Mouse (Mus musculus) retina, embryonic 14.5 days (tissue): ENCODE results near the gene Magi1.

Experiments
- DNase-seq: peaks from one replicate; pipeline ENCODE4 v3.0.0-alpha.2; 2015; ENCODE audit warnings: low spot score

Magi1 gene

DNA sequence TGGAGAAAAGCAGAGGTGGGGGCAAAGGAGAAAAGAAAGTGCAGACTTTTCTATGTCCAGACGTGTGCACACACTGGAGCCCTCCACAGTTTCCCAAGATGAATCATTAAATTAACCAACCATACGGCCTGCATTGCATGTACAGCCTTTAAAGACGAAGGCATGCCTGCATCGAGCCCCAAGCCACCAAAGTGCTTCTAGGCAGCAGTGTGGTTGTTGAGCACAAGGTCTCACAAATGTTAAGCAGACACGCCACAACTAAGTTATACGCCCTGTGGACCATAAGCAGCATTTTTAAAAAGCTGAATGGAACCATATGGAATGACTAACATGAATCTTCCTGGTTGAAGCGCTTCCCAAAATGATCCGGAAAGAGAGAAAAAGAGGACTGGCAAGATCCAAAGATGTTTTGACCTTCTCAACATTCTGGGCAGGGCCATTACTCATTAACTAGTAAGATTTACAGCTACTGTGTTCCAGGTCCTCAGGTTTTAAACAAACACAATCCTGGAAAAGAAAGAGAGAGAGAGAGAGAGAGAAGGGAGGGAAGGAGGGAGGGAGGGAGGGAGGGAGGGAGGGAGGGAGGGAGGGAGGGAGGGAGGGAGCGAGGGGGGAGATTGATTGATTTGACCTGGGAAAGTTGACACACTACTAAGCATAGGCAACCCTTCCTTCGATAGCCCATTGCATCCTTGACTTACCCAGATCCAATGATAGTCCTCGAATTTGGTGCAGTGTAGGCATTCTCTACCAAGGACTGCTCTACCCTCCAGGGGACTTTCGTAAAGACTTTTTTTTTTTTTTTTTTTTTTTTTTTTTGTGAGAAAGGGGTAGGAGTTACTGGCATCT lies 26.5 kb downstream of the Magi1 start:
- DNase-seq, result no peak

DNA sequence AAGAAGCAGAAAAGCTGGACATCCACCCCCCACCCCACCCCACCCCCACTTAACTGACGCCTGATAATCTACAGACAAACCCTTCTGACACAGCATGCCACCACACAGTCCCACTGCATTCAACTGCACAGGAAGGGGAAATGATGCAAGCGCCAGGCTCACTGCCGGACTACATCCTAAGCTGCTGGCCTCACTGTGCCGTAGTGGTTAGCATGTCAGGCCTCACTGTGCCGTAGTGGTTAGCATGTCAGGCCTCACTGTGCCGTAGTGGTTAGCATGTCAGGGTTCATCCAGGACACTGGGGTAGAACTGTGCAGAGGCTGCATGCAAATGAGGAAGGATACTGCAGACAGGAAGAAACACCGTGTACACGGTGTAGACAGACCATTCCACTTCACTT lies 29.8 kb downstream of the Magi1 start:
- no peak for DNase-seq

DNA sequence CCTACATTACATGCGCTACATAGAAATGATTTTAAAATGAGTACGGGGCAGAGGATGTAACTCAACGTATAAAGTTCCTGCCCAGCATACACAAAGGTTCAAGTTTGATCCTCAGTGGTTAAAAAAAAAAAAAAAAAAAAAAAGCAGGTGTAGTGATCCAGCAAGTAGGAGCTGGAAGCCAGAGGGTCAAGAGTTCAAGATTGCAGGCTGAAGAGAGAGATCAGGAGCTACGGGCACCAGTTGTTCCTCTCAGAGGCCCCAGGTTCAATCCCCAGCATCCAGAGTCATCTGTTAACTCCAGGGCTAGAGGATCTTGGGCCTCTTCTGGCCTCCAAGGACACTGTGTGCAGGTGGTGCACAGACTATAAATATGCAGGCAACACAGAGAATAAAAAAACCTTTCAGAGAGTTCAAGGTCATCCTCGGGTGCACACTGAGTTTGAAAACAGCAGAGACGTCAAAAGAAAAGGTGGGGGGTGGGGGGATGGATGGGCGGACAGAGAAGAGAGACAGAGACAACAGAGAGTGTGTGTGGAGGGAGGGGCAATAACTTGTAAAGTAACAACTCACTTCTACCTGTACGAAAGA lies 32.3 kb downstream of the Magi1 start:
- no peak for DNase-seq

DNA sequence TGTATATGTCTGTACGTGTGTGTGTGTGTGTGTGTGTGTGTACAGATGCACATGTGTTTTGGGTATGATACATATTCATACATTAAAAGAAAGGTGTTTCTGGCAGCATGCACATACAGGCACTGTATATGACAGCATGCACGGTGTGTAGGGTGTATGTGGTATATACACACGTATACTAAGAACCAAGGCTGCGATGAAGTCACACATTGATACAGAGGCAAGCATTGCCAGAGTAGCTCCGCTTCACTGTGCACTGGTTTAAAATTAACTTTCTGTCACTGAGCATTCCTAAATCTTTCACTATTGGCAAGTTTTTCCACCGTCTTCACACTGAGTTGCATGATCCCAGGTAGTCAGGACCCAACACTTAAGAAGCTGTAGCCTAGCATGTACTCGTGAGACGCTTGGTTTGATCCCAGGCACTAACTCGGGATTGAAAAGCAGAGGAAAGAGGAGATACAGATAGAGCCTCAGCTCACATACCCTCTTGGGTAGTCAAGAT lies 34.4 kb downstream of the Magi1 start:
- DNase-seq, result no peak

DNA sequence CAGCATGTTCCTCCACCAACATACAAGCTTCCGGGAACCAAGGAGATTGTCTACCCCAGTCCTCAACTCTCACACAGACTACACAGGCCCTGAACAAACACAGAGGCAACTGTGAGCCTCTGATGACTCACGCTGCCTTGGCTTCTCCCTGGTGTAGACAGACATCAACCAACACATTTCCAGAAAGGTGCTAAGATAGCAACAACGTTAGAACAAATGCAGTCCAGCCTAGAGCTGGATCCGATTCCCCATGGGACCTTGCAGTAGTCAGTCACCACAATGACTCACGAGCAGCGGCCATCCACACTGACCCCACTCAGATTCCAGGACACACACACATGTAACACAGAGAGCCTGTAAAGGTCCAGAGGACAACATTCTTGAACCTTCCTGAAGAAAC lies 42.5 kb downstream of the Magi1 start:
- no peak for DNase-seq

DNA sequence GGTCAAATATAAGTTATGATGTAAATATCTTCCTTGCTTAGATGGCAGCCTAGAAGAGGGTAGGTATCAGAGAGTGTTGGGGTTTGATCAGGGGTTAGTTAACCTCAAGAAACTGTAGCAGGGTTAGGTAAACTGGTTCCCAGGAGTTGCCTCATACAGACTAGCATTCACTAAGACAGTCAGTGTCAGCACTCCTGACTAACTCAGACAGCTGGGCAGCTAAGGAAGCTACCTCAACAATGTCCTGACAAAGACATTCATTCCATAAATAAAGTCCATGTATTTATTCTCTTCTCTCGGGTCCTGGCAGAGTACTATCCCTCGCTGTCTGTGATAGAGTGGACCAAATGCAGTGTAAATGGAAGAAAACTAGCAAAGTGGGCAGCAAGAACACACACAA lies 45.1 kb downstream of the Magi1 start:
- DNase-seq, result no peak

DNA sequence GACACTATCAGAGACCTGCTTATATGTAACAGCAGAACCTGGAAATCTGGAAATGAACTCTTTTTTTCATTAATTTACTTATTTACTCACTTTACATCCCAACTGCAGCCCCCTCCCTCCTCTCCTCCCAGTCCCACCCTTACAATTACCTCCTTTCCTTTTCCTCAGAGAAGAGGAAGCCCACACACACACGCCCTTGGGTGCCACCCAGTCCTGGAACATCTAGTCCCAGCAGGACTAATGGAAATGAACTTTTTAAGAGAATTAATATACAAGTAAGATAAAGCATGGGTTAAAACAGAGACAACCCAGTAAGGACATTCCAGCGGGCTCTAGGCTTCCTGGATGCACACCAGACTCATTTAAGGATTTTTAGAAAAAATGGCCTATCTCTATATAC lies 46.8 kb downstream of the Magi1 start:
- no peak for DNase-seq

DNA sequence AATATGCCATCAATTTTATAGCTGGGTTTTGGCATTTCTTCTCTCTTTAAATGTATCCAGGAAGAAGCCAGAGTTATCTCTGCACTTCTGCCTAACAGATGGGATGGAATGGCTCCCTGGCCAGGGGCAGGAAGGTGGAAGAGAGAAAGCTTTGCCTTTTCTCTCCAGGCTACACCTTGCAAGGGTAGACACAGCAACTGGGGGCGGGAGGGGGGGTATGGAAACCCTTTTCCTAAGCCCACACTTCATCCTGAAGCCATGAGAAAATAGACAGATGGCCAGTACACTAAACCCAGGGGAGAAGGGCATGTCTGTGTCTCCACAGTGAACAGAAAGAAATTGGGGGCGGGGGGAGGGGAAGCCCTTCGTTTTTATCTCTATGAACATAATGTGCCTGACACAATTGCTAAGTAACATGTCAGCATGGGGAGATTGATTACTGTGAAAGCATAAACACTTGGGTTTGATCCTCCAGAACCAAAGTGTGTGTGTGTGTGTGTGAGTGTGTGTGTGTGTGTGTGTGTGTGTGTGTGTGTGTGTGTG lies 51.4 kb downstream of the Magi1 start:
- DNase-seq, result peak; percentile 46

DNA sequence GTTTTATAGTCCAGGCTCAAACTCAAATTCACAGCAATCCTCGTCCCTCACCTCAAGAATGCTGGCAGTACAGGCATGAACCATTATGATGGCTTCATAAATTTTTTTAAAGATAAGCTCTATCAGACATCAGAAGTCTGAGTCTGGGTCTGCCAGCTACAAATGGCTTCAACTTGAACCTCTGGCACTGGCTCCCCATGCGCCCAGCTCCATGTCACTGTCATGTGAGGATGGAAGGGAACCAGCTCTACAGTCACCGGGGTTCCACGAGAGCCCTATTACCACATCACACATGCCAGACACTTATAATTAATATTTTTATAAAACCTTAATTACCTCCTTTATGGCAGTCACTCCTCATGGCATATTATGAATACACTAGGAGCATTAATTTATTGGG lies 51.9 kb downstream of the Magi1 start:
- peak; percentile 23 for DNase-seq

DNA sequence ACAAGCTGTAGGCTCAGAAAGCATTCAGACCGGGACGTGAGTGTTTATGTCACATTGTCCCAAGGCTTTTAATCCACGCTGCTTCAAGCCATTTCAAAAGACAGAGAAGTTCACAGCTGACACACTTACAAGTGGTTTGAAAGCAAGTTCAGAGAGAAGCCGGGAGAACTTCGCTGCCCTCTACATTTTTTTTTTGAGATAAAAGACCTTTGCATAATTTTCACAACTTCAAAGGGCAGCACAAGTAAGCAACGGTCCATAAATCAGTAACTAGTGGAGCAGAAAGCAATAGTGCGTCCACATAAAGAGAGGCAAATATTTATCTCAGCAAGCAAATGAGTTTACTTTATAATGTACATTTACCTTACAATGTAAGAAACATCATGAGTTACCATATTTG lies 52.4 kb downstream of the Magi1 start:
- DNase-seq, result no peak

DNA sequence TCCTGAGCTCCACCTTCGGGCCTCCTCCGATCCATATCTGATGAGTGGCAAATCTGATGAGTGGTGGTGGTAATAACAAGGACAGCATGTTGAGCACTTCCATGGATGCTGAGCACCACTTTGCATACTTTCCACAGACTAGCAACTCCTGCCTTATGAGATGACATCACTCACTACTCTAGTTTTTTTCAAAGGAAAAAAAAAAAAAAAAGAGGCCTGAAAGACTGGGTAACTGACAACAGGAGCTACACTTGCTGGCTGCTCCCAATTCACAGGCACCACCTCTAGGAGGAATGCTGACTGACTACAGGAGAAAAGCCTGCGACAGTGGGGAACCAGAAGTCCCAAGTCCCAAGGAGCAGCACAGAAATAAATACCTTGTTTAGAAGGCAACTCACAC lies 52.8 kb downstream of the Magi1 start:
- peak; percentile 10 for DNase-seq

DNA sequence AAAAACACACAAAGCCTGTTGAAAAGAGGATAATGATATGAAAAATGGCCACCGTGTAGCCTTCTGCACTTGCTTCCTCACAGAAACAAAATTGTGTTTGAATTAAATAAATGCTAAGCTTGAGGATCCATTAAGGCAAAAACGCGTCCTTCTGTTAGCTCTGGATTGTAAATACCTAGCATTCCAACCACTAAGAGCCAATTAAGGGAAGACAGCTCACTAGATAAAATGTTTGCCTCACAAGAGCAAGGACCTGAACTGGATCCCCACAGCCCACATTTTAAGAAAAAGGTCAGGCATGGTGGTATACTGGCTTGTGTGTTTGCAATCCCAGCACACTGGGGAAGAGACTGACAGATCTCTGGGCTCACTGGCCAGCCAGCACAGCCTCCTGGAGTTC lies 53.6 kb downstream of the Magi1 start:
- DNase-seq, result no peak

DNA sequence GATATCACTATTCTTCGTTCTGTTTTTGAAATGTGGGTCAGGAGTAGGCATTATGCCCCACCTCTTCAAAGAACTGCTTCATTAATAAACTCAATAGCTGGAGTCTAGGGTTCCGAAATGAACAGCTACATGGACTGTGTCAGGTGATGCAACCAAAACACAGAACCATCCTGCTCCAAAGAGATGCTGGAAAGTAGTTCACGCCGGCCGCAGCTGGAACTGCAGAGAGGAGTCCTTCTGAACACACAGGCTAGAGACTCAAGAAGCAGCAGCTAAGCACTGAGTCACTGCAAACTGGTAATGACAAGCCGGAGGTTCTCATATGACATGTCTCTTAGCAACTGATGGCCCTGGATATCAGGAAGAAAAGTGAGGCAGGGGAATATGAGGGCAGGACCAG lies 57.5 kb downstream of the Magi1 start:
- no peak for DNase-seq

DNA sequence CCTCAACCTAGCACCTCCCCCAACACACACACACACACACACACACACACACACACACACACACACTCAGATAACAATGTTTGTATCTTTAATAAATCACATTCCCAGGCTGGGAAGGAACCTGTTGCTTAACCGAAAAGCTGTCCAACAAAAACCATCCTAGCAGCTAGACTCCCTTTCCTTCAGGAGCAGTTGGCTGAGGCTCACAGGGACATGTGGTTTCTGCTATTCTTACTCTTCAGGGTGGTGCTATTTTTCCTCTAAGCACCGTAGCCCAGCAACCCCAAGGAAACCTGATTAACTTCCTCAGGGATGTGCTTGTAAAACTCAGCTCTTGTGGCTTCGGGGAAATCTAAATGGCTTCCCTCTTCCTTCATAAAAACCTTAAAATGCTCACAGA lies 57.9 kb downstream of the Magi1 start:
- DNase-seq, result no peak

DNA sequence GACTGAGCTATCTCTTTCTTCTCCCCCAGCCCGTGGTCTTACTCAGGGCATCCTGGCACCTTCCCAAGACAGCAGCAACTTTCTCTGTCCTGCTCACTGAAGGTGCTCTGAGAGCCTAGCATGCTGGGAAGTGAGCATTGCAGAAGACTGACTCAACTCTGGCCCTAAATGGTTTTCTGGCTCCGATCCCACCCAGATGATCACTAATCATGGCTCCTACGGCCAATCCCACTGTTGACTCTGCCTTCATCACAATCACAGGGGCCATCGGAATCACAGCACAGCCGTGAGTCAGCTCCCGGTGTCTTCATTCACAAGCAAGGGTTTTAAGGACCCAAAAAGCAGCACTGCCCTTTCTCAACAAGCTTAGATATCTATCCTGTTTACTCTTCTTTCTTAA lies 58.6 kb downstream of the Magi1 start:
- DNase-seq, result no peak

DNA sequence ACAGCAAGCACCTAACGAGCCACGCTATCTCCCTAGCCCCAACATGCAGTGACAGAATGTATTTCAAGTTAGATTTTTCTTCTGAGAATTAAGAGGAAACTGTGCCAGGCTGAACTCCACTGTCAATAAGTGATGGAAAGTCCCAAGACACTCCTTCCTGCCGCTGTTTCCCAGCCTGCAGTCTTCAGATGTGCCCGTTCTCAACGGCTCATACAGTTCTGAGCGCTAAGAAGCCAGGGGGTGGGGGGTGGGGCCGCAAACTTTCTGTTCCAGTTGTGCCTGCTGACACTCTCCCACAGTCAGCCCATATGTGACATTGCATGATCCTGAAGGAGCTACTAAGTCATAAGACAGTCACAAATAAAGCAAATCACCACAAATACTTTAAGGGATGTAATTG lies 61.5 kb downstream of the Magi1 start:
- no peak for DNase-seq

DNA sequence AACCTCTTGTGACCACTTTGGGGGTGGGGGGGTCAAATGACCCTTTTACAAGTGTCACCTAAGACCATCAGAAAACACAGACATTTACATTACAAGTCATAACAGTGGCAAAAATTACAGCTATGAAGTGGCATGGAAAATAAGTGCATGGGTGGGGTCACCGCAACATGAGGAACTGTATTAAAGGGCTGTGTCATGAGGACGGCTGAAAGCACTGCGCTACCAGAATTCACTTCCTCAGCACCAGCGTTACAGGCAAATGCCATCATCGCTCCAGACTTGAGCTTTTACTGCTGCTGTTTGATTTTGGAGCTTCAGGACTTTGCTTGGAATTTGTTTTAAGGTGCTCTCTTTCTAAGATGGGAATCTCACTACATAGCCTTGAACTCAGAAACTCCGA lies 62.0 kb downstream of the Magi1 start:
- DNase-seq, result no peak

DNA sequence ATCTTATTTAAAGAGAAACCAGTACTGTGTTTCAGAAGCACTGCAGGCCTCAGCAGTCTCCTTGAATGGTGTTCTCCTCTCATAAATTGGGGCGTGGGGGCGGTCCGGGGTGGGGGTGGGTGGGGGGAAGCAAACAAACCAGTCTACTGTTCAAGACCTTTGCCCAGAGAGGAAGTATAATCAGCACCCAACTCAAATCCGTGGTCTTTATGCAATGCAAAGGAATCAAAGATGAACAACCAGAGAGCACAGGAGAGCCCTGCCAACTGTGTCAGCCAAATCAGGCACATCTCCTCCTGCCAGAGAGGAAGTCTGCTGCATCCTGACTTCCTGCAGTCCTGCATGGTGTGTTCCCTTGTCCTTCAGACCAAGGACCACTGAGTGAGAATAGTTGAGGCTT lies 65.6 kb downstream of the Magi1 start:
- DNase-seq, result no peak

DNA sequence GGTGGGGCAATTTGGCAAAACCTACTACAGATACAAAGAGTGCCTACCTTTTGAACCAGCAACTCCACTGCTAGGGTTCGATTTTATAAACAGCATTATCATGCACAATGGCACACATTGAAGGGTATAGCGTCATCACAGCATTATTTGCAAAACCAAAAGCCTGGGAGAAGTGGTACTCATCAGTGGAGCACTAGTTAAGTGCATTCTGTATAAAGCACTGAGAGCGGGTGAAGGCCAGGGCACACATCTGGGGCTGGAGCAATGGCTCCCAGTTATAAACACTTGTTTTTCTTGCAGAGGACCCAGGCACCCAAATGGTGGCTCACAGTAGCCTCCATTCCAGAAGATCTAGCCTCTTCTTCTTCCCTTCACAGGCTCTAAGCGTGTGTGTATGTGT lies 67.9 kb downstream of the Magi1 start:
- DNase-seq, result no peak

DNA sequence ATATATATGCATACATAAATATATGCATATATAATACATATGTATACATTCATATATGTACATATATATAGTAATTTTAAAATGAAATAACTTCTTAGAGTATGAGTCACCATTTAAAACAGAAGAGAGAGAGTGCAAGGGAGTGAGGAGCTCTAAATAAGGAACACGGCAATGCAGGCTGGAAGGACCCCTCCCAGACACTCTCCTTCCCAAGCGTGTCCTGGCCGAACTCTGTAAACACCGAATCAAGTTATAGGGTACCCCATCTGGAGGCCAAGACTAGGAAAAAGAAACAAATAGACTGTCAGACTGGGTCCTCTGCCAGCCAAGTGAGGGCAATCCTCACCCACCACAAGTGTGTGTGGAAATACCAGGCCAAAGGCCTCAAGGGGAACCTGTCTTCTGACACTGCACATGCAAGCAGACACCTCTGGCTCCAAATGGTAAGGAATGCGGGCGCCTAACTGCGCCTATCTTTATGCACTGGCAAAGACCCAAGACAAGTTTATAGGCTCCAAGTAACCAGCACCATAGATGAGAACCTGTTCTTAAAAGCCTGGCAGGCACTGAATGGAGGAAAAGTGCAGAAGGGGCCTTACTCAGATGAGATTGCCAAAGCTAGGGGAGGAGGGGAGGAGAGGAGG lies 68.7 kb downstream of the Magi1 start:
- DNase-seq, result no peak

DNA sequence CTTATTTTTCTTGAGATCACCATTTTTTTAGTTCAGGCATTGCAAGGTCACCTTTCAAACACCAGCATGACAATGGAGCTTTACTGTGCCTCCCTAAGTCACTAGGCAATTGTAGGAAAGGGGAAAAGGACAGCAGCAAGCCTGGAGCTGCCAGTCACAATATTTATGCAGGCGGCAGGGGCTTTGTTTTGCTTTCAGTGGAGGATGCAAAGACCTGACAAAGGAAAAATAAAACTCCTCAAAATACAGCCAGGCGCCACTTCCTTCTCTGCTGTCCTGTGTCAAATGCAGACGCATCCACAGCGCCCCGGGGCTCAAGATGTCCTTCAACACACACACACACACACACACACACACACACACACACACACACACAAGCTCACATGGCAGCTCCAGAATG lies 77.8 kb downstream of the Magi1 start:
- no peak for DNase-seq

DNA sequence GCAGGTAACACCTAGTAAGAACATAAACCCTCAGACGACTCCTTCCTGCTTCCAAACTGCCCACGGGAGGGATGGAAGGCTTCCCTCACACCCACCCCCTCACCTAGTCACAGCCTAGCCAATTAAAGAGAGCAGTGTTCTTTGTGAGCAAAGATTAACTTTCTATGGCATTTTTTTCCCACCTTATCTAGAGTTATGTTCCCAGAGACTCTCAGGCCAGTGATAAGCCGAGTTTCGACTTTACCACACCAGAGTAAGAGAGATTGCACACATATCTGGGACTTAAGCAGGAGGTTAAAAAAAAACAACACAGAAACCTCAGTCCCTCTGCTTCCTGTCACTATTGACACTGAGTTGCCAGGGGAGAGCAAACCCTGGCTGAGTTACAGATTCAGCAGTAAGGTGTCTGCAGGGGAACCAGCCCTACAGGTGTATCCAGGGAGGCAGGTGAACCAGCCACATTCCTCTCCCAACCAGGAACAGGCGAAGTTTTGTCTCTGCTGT lies 80.0 kb downstream of the Magi1 start:
- DNase-seq, result no peak

DNA sequence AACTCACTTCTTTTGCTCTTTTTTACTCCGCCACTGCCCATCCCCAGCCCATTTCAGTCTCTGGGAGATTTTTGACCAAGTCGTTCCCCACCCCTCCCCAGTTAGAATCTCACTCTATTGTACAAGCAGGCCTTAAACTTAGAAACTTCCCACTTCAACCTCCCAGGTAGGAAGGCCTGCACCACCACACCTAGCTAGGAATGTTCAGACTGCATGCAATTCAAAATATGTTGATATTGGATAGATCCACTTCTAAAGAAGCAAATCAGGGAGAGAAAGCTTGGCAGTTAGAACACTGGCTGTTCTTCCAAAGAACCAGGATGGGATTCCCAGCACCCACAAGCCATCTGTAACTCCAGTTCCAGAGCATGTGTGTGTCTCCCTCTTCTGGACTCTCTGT lies 81.8 kb downstream of the Magi1 start:
- DNase-seq, result no peak
